Mouse (Mus musculus) CH12.LX (cell line): ENCODE results near the gene Txndc15. TPM values are rescaled to one million over a fixed set of nuclear protein-coding genes. Genes with fewer than 3 reads are reported as not detected.
A peak's percentile ranks its signal among the peaks of the same experiment; 100 is the strongest.

ENCODE experiments used
- DNase-seq: peaks from one replicate; pipeline ENCODE4 v3.0.0-alpha.2; 2013; ENCODE audit errors: extremely low read depth
- H3K27ac ChIP-seq: 2 replicates; pipeline ENCODE4 v1.5.1; 2012; ENCODE audit warnings: low read depth, mild to moderate bottlenecking, control low read depth, moderate library complexity; ENCODE audit not compliant: insufficient read depth
- H3K27me3 ChIP-seq: replicated peaks from 2 replicates; pipeline ENCODE3; 2012; ENCODE audit warnings: inconsistent platforms
- H3K36me3 ChIP-seq, 2 experiments: replicated peaks in 1 of 2; 2 replicates each; pipeline versions ENCODE3 to v1.6.1; 2012; ENCODE audit warnings: inconsistent platforms in 1 of 2, low read length in 1 of 2, mild to moderate bottlenecking in 1 of 2, mixed read lengths in 1 of 2, moderate library complexity in 1 of 2; ENCODE audit not compliant: control insufficient read depth in 1 of 2, insufficient read depth in 1 of 2
- H3K4me1 ChIP-seq, 2 experiments: 2 replicates each; pipeline ENCODE4 v1.6.1; 2012; ENCODE audit warnings: inconsistent platforms in 1 of 2, moderate library complexity in 1 of 2; ENCODE audit not compliant: insufficient read depth in 2 of 2, control insufficient read depth in 1 of 2
- H3K4me2 ChIP-seq: 2 replicates; pipeline ENCODE4 v1.6.1; 2012; ENCODE audit warnings: low read depth, mild to moderate bottlenecking, control low read depth; ENCODE audit not compliant: poor library complexity, insufficient read depth, severe bottlenecking
- H3K4me3 ChIP-seq, 3 experiments: fragments of 150-350 bp in 1 of 3; sonication (generic) in 1 of 3; replicated peaks in 1 of 3; 2 replicates each; pipeline versions ENCODE3 to v1.5.1; 2011 to 2012; ENCODE audit warnings: low read depth in 2 of 3, low read length in 2 of 3, mild to moderate bottlenecking in 2 of 3, moderate library complexity in 2 of 3, control low read depth in 1 of 3, improper control_type of control experiment in 1 of 3, inconsistent platforms in 1 of 3, mixed read lengths in 1 of 3; ENCODE audit not compliant: poor library complexity in 1 of 3
- H3K79me2 ChIP-seq: replicated peaks from 2 replicates; pipeline ENCODE4 v1.6.1; 2012; ENCODE audit warnings: mild to moderate bottlenecking, moderate library complexity; ENCODE audit not compliant: control insufficient read depth, poor library complexity, insufficient read depth, severe bottlenecking; ENCODE audit errors: extremely low read depth
- H3K9ac ChIP-seq: 2 replicates; pipeline ENCODE4 v1.6.1; 2012; ENCODE audit warnings: low read depth, mild to moderate bottlenecking, control low read depth, moderate library complexity; ENCODE audit not compliant: insufficient read depth
- H3K9me3 ChIP-seq: replicated peaks from 2 replicates; pipeline ENCODE3; 2012; ENCODE audit warnings: low read length, inconsistent platforms, mixed read lengths
- BHLHE40 ChIP-seq: IDR thresholded peaks from 2 replicates; pipeline ENCODE4 v1.6.1; 2011; ENCODE audit warnings: mild to moderate bottlenecking, low read depth, low read length, improper control_type of control experiment
- CHD1 ChIP-seq: IDR thresholded peaks from 2 replicates; pipeline ENCODE4 v1.6.1; 2012; ENCODE audit warnings: low read depth, low read length, improper control_type of control experiment, inconsistent platforms
- CHD2 ChIP-seq: IDR thresholded peaks from 2 replicates; pipeline ENCODE4 v1.6.1; 2011; ENCODE audit warnings: low read length, improper control_type of control experiment
- CTCF ChIP-seq, 2 experiments: IDR thresholded peaks in 1 of 2; conservative IDR thresholded peaks in 1 of 2; 2 replicates each; pipeline ENCODE4 v1.5.1; 2011 to 2012; ENCODE audit warnings: low read depth in 2 of 2, low read length in 2 of 2, improper control_type of control experiment in 1 of 2, inconsistent platforms in 1 of 2, mild to moderate bottlenecking in 1 of 2, moderate library complexity in 1 of 2
- ELF1 ChIP-seq: IDR thresholded peaks from 2 replicates; pipeline ENCODE4 v1.6.1; 2014; ENCODE audit warnings: low read depth, mild to moderate bottlenecking, inconsistent platforms, low read length, improper control_type of control experiment
- ETS1 ChIP-seq: conservative IDR thresholded peaks from 2 replicates; pipeline ENCODE4 v1.6.1; 2012; ENCODE audit warnings: low read depth, mild to moderate bottlenecking, inconsistent platforms, low read length, improper control_type of control experiment, moderate library complexity
- GABPA ChIP-seq: IDR thresholded peaks from 2 replicates; pipeline ENCODE4 v1.6.1; 2012; ENCODE audit warnings: low read depth, low read length, improper control_type of control experiment, inconsistent platforms; ENCODE audit not compliant: insufficient replicate concordance
- HCFC1 ChIP-seq: IDR thresholded peaks from 2 replicates; pipeline ENCODE4 v1.6.1; 2012; ENCODE audit warnings: low read depth, mild to moderate bottlenecking, inconsistent platforms, low read length, improper control_type of control experiment
- IRF4 ChIP-seq: IDR thresholded peaks from 2 replicates; pipeline ENCODE4 v1.6.1; 2014; ENCODE audit warnings: low read depth, mild to moderate bottlenecking, inconsistent platforms, low read length, improper control_type of control experiment
- JUN ChIP-seq: IDR thresholded peaks from 2 replicates; pipeline ENCODE4 v1.6.1; 2011; ENCODE audit warnings: low read depth, mild to moderate bottlenecking, low read length, improper control_type of control experiment, moderate library complexity; ENCODE audit not compliant: insufficient read depth
- JUND ChIP-seq: conservative IDR thresholded peaks from 2 replicates; pipeline ENCODE4 v1.6.1; 2011; ENCODE audit warnings: low read depth, low read length, improper control_type of control experiment
- KAT2A ChIP-seq: IDR thresholded peaks from 2 replicates; pipeline ENCODE4 v1.6.1; 2012; ENCODE audit warnings: low read length, improper control_type of control experiment, inconsistent platforms; ENCODE audit not compliant: insufficient replicate concordance
- MAFK ChIP-seq: IDR thresholded peaks from 2 replicates; pipeline ENCODE4 v1.6.1; 2011; ENCODE audit warnings: low read length, improper control_type of control experiment; ENCODE audit not compliant: insufficient replicate concordance
- MAZ ChIP-seq: IDR thresholded peaks from 2 replicates; pipeline ENCODE4 v1.6.1; 2012; ENCODE audit warnings: low read depth, mild to moderate bottlenecking, inconsistent platforms, low read length, improper control_type of control experiment, moderate library complexity
- MXI1 ChIP-seq: IDR thresholded peaks from 2 replicates; pipeline ENCODE4 v1.6.1; 2011; ENCODE audit warnings: mild to moderate bottlenecking, low read depth, low read length, improper control_type of control experiment
- MYC ChIP-seq: IDR thresholded peaks from 2 replicates; pipeline ENCODE4 v1.6.1; 2011; ENCODE audit warnings: low read depth, mild to moderate bottlenecking, improper control_type of control experiment, low read length
- NELFE ChIP-seq: IDR thresholded peaks from 2 replicates; pipeline ENCODE4 v1.6.1; 2011; ENCODE audit warnings: low read depth, low read length, improper control_type of control experiment
- NRF1 ChIP-seq: IDR thresholded peaks from 2 replicates; pipeline ENCODE4 v1.6.1; 2014; ENCODE audit warnings: low read depth, mild to moderate bottlenecking, inconsistent platforms, low read length, improper control_type of control experiment, moderate library complexity
- POLR2A ChIP-seq: IDR thresholded peaks from 2 replicates; pipeline ENCODE4 v1.6.1; 2011; ENCODE audit warnings: low read depth, mild to moderate bottlenecking, improper control_type of control experiment, low read length
- RAD21 ChIP-seq: IDR thresholded peaks from 2 replicates; pipeline ENCODE4 v1.6.1; 2011; ENCODE audit warnings: low read depth, mild to moderate bottlenecking, low read length, improper control_type of control experiment, moderate library complexity
- RCOR1 ChIP-seq: conservative IDR thresholded peaks from 2 replicates; pipeline ENCODE4 v1.6.1; 2012; ENCODE audit warnings: low read depth, mild to moderate bottlenecking, inconsistent platforms, low read length, improper control_type of control experiment
- SIN3A ChIP-seq: IDR thresholded peaks from 2 replicates; pipeline ENCODE4 v1.6.1; 2012; ENCODE audit warnings: low read length, improper control_type of control experiment, inconsistent platforms
- SMC3 ChIP-seq: IDR thresholded peaks from 2 replicates; pipeline ENCODE4 v1.6.1; 2011; ENCODE audit warnings: low read depth, low read length, improper control_type of control experiment
- TBP ChIP-seq: conservative IDR thresholded peaks from 2 replicates; pipeline ENCODE4 v1.6.1; 2011; ENCODE audit warnings: low read depth, low read length, improper control_type of control experiment
- TCF12 ChIP-seq: IDR thresholded peaks from 2 replicates; pipeline ENCODE4 v1.6.1; 2014; ENCODE audit warnings: low read depth, mild to moderate bottlenecking, inconsistent platforms, low read length, improper control_type of control experiment
- USF1 ChIP-seq: IDR thresholded peaks from 2 replicates; pipeline ENCODE4 v1.6.1; 2014; ENCODE audit warnings: low read depth, mild to moderate bottlenecking, inconsistent platforms, low read length, improper control_type of control experiment
- ZC3H11A ChIP-seq: IDR thresholded peaks from 2 replicates; pipeline ENCODE4 v1.6.1; 2012; ENCODE audit warnings: low read depth, mild to moderate bottlenecking, inconsistent platforms, low read length, improper control_type of control experiment
- ZMIZ1 ChIP-seq: IDR thresholded peaks from 2 replicates; pipeline ENCODE4 v1.6.1; 2012; ENCODE audit warnings: low read depth, mild to moderate bottlenecking, inconsistent platforms, low read length, improper control_type of control experiment
- ZNF384 ChIP-seq: IDR thresholded peaks from 2 replicates; pipeline ENCODE4 v1.6.1; 2012; ENCODE audit warnings: low read depth, low read length, improper control_type of control experiment, inconsistent platforms
- dilution Hi-C: fragments of 300-500 bp; cut with MboI; formaldehyde crosslinking; loops from 2 replicates; pipeline ENCODE4 v1.14.3; 2020; ENCODE audit warnings: low sequenced_read_pairs; ENCODE audit not compliant: extremely low pct_unique_long_range_greater_than_20kb, extremely low pct_ligation_motif_present
- in situ Hi-C: fragments of 300-500 bp; cut with MboI; formaldehyde crosslinking; loops from 3 replicates; pipeline ENCODE4 v1.14.3; 2019; ENCODE audit warnings: low sequenced_read_pairs, low pct_ligation_motif_present, low pct_unique_long_range_greater_than_20kb, mixed read lengths
- polyA plus RNA-seq: library from polyadenylated mRNA; unstranded; fragments of >175 nt; gene quantifications from 2 replicates; pipeline ENCODE4 v1.2.1, GENCODE M21; 2012; ENCODE audit warnings: low read depth; ENCODE audit not compliant: insufficient read length
- total RNA-seq, 2 experiments: library from RNA; depleted of rRNA; stranded (reverse); fragments of 300-350 nt in 1 of 2; fragments of >200 nt in 1 of 2; gene quantifications; 2 replicates each; pipeline ENCODE4 v1.2.3; 2012 to 2014

Gene Txndc15
- total RNA-seq (2012; rRNA removed) (34.6 and 39.7 TPM in 2 replicates), total RNA-seq (2014; rRNA removed) (48.7 and 51.2 TPM in 2 replicates), polyA plus RNA-seq (37.4 and 45.2 TPM in 2 replicates)

GRCm38 (mm10) chr13:55714501-55715166 is at the start of gene Txndc15:
Gene Txndc15 (plus strand): TSS chr13:55714650.
- Histone ChIP-seq H3K27ac (peak within 1 kb of the TSS; percentile 1; the same call in 1 of the 2 replicates), H3K4me2 (peak within 1 kb of the TSS; percentile 62), H3K27me3 (no peaks in the 10 kb centered on the region), H3K9ac (peak within 1 kb of the TSS; percentile 70), H3K4me1 (peaks cover 0 to 21% of the 10 kb centered on the region in 2 experiments; a peak in 2 of 4 replicates), H3K9me3 (no peaks in the 10 kb centered on the region), H3K36me3 (peaks cover 8 to 25% of the 10 kb centered on the region in 2 experiments), H3K79me2 (no peaks in the 10 kb centered on the region; the same call in 1 of the 2 replicates), H3K4me3 (peak within 1 kb of the TSS; percentile 82 to 96 (median 86))
- in situ Hi-C loops, result no loop called here
- dilution Hi-C loops, result no loop called here
- TF ChIP-seq ZMIZ1 (0 out of 2 replicates have a peak, but pooled peaks have one; percentile 47), JUN (no peak), SMC3 (no peak), HCFC1 (peak; percentile 92), MXI1 (peak; percentile 39; the same call in 1 of the 2 replicates), POLR2A (peak; percentile 79), ZC3H11A (no peak), USF1 (no peak), NELFE (peak; percentile 69; the same call in 1 of the 2 replicates), ELF1 (peak; percentile 44; the same call in 1 of the 2 replicates), KAT2A (peak; percentile 74; the same call in 1 of the 2 replicates), NRF1 (peak; percentile 97), CHD1 (peak; percentile 75; the same call in 1 of the 2 replicates), RCOR1 (peak; percentile 100), TBP (0 out of 2 replicates have a peak, but pooled peaks have one; percentile 11), TCF12 (peak; percentile 89), MAZ (no peak)
- DNase-seq, result peak; percentile 72

DNA sequence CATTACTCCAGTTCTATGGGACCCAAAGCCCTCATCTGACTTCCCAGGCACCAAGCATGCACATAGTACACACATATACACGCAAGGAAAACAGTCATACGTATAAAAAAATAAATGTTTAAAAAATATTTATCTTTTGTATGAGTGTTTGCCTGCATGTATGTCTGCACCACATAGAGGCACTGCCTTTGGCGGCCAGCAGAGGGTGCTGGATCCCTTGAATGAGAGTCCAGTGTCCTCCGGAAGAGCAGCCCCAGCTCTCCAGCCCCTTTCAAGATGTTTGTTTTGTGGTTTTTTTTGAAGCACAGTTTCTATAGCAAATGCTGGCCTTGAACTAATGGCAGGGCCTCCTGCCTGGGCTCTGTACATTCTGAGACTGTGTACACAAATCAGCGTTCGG is 45.9 kb upstream of the Txndc15 start:
- Histone ChIP-seq H3K27me3 (no peaks in the 10 kb centered on the region), H3K27ac (no peak overlapping the region), H3K4me3 (no peak overlapping the region), H3K9ac (no peak overlapping the region), H3K9me3 (no peaks in the 10 kb centered on the region), H3K4me2 (no peak overlapping the region), H3K79me2 (no peaks in the 10 kb centered on the region; the same call in 1 of the 2 replicates), H3K36me3 (peaks cover 73 to 85% of the 10 kb centered on the region in 2 experiments), H3K4me1 (no peaks in the 10 kb centered on the region)
- in situ Hi-C loops, result no loop called here
- peak; percentile 33 for DNase-seq
- dilution Hi-C loops, result no loop called here
- no peak for TF ChIP-seq IRF4
- TF ChIP-seq ETS1, result no peak
- TF ChIP-seq JUND, result no peak
- peak; percentile 26 to 68; a peak in 3 of 4 replicates for TF ChIP-seq CTCF (conservative IDR thresholded peaks at IDR 0.05 in 1 of 2, IDR thresholded peaks at IDR 0.05 in 1 of 2; ENCODE audit: low read depth in 2 of 2, low read length in 2 of 2)
- no peak for TF ChIP-seq NELFE
- TF ChIP-seq MAZ, result no peak
- TF ChIP-seq ELF1, result no peak
- no peak for TF ChIP-seq MXI1
- TF ChIP-seq POLR2A, result no peak
- TF ChIP-seq RAD21, result peak; percentile 57
- no peak for TF ChIP-seq GABPA
- TF ChIP-seq KAT2A, result no peak
- TF ChIP-seq TBP, result no peak
- no peak for TF ChIP-seq BHLHE40
- no peak for TF ChIP-seq MAFK
- TF ChIP-seq ZNF384, result no peak
- no peak for TF ChIP-seq MYC
- no peak for TF ChIP-seq SIN3A
- TF ChIP-seq CHD2, result no peak
- peak; percentile 58 for TF ChIP-seq SMC3
- TF ChIP-seq CHD1, result no peak
